Mouse (Mus musculus): ENCODE data around the gene Zbtb18. TPM values are rescaled to one million over a fixed set of nuclear protein-coding genes. Genes with fewer than 3 reads are reported as not detected.
"Not testable (repeated sequence)": the region's sequence is repeated elsewhere in the genome, so short reads cannot be mapped to it uniquely, and the experiment has no call there.

Gene Zbtb18
- total RNA-seq, 2 experiments from 2014 or later: 44.5 to 44.6 TPM

GRCm38 (mm10) chr1:177445461-177446130, 3.4 kb downstream of the Zbtb18 start:
- intact Hi-C loops (cut with DNase I): loop anchor here (10.0 kb wide), 1 partner anchor 631 kb away; the partner anchor contains the start of genes Cep170 and Sdccag8
- DNase-seq: no peak

- DNase-seq: no peak
- intact Hi-C loops (cut with DNase I): loop anchor here (10.0 kb wide), 1 partner anchor 632 kb away; the partner anchor contains the start of genes Cep170 and Sdccag8
Measured at GRCm38 (mm10) chr1:177447086-177447485, 4.9 kb downstream of the Zbtb18 start.

- intact Hi-C loops (cut with DNase I): loop anchor here (10.0 kb wide), 1 partner anchor 633 kb away; the partner anchor contains the start of genes Cep170 and Sdccag8
- DNase-seq: no peak
Measured at GRCm38 (mm10) chr1:177447541-177448111, 5.5 kb downstream of the Zbtb18 start.

- intact Hi-C loops (cut with DNase I): loop anchor here (10.0 kb wide), 1 partner anchor 633 kb away; the partner anchor contains the start of genes Cep170 and Sdccag8
- DNase-seq: no peak
Measured at GRCm38 (mm10) chr1:177448121-177448561, 6.0 kb downstream of the Zbtb18 start.

GRCm38 (mm10) chr1:177448921-177449320, 6.8 kb downstream of the Zbtb18 start:
- DNase-seq: no peak
- intact Hi-C loops (cut with DNase I): loop anchor here (10.0 kb wide), 1 partner anchor 634 kb away; the partner anchor contains the start of genes Cep170 and Sdccag8

GRCm38 (mm10) chr1:177449857-177450256, 7.7 kb downstream of the Zbtb18 start:
- intact Hi-C loops (cut with DNase I): loop anchor here (10.0 kb wide), 1 partner anchor 635 kb away; the partner anchor contains the start of genes Cep170 and Sdccag8
- DNase-seq: not testable (repeated sequence)

GRCm38 (mm10) chr1:177451041-177451440, 8.9 kb downstream of the Zbtb18 start:
- intact Hi-C loops (cut with DNase I): no loop called here

GRCm38 (mm10) chr1:177451991-177452431, 9.9 kb downstream of the Zbtb18 start:
- DNase-seq: no peak
- intact Hi-C loops (cut with DNase I): no loop called here

More at GRCm38 (mm10) chr1:177451041-177451440, 8.9 kb downstream of the Zbtb18 start:
- DNase-seq: no peak

- DNase-seq: no peak
- intact Hi-C loops (cut with DNase I): no loop called here
Measured at GRCm38 (mm10) chr1:177452987-177453386, 10.8 kb downstream of the Zbtb18 start.

GRCm38 (mm10) chr1:177453806-177454205, 11.7 kb downstream of the Zbtb18 start:
- no peak for DNase-seq
- intact Hi-C loops (cut with DNase I): no loop called here

GRCm38 (mm10) chr1:177454492-177454891, 12.3 kb downstream of the Zbtb18 start:
- no peak for DNase-seq
- intact Hi-C loops (cut with DNase I): no loop called here

GRCm38 (mm10) chr1:177455466-177455865, 13.3 kb downstream of the Zbtb18 start:
- intact Hi-C loops (cut with DNase I): no loop called here
- DNase-seq: no peak

GRCm38 (mm10) chr1:177456208-177456607, 14.1 kb downstream of the Zbtb18 start:
- intact Hi-C loops (cut with DNase I): no loop called here
- no peak for DNase-seq

- DNase-seq: no peak
- intact Hi-C loops (cut with DNase I): no loop called here
Measured at GRCm38 (mm10) chr1:177456772-177457171, 14.6 kb downstream of the Zbtb18 start.

- no peak for DNase-seq
- intact Hi-C loops (cut with DNase I): no loop called here
Measured at GRCm38 (mm10) chr1:177457981-177458380, 15.8 kb downstream of the Zbtb18 start.

GRCm38 (mm10) chr1:177458456-177459389, 16.6 kb downstream of the Zbtb18 start:
- DNase-seq: no peak

GRCm38 (mm10) chr1:177459536-177459935, 17.4 kb downstream of the Zbtb18 start:
- DNase-seq: no peak
- intact Hi-C loops (cut with DNase I): no loop called here

More at GRCm38 (mm10) chr1:177458456-177459389, 16.6 kb downstream of the Zbtb18 start:
- intact Hi-C loops (cut with DNase I): no loop called here

GRCm38 (mm10) chr1:177467150-177467549, 25.0 kb downstream of the Zbtb18 start:
- DNase-seq: no peak

GRCm38 (mm10) chr1:177468436-177468835, 26.3 kb downstream of the Zbtb18 start:
- intact Hi-C loops (cut with DNase I): no loop called here
- no peak for DNase-seq

More at GRCm38 (mm10) chr1:177467150-177467549, 25.0 kb downstream of the Zbtb18 start:
- intact Hi-C loops (cut with DNase I): no loop called here

- intact Hi-C loops (cut with DNase I): loop anchor here (5.0 kb wide), 1 partner anchor 63 kb away; no protein-coding TSS in a partner anchor
- peak in 1 of 2 experiments; percentile 11 for DNase-seq
Measured at GRCm38 (mm10) chr1:177470091-177470490, 27.9 kb downstream of the Zbtb18 start.
